Mouse (Mus musculus): ENCODE results near the gene Afm.
A peak's percentile ranks its signal among the peaks of the same experiment; 100 is the strongest.

Gene Afm

DNA sequence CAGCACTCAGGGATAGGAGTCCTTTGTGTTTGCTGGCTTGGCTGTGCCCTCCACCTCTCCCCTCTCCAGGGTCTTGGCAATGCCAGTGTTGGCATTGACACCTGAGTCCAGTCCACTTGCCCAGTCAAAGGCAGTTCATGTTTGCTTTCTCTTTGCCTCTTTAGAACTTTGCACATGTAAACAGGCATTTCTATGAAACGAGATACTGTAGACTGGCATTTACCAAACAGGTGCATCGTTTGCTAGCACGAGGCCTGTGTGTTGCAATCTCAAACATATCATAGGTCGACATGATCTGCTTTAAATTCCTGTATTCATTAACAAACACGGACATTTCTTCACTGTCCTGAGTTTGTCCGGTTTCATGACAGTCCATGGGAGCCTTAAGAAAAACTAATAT is 42.0 kb downstream of the Afm start, which contains the start of gene 5830473C10Rik:
TSS of gene 5830473C10Rik (plus strand) at position 365 of the 400 bp plus-strand sequence.
- DNase-seq: no peak

DNA sequence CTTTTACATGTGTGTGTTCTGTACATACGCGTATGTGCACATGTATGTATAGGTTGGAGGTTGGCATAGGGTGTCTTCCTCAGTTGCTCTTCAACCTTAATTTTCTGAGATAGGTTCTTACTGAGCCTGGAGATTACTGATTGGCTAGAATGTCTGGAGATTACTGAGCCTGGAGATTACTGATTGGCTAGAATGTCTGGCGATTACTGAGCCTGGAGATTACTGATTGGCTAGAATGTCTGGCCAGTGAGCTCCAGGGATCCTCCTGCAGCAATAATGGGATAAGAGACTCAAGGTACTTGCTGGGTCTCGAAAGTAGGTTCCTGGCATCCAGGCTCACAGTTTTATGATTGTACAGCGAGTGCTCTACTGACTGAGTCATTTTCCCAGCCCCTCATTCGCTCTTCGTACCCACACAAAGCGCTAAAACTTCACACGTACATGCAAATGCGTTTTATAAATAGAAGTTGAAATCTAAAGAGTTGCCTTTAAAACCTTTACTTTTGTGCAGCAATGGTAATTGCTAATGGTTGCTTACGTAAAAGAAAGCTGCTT is 43.1 kb downstream of the Afm start:
- peak; percentile 33 for DNase-seq

DNA sequence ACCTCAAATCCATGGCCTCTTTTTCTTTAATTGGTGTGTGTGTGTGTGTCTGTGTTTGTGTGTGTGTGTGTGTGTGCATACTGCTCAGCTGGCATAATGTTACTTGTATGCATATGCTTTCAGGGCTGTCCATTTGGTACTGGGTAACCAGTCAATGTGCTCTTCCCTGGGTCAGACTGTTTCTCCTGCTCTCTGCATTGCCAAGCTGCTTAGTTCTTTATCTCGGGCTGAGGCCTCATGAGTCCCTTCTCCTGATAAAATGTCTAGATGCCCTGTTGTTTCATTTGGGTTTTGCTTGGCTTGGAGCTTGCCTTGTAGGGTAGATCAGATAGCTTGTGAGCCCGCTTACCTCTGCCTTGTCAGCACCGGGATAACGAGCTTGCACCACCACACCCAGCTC is 44.1 kb downstream of the Afm start:
- no peak for DNase-seq

DNA sequence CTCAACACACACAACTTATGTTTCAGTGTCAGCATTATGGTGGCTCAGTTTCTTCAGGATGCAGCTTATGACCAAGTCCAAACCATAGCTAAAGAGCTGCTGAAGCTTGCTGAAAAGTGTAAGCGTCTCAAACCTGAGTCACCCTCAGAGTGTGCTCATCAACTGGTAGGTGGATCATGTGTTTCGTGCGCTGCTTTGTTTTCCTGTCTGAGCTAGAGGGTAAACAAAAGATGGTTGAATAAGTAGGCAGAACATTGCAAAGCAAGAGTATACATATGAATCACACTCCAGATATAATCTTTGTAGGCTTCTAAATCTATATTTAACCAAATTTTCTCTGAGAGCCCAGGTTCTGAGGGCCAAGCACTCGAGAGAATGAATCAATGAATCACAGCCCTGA is 45.4 kb downstream of the Afm start:
- DNase-seq: no peak

DNA sequence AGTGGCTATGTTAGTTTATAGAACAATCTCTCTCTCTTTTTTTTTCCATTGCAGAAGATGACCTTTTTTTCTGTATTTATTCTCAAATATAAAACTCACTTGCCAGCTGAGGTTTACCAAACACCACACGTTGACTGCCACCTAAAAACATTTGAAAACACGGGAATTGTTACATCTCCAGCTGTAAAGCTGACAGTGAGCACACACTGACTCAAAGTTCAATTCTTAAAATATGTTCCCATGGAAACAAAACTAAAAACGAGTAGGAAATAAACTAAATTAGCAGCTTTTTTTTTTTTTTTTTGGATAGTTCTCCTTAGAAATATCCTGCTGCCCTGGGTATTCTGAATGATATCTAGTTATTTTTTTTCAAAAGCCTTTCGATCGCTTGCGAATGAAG is 46.5 kb downstream of the Afm start:
- DNase-seq: no peak

DNA sequence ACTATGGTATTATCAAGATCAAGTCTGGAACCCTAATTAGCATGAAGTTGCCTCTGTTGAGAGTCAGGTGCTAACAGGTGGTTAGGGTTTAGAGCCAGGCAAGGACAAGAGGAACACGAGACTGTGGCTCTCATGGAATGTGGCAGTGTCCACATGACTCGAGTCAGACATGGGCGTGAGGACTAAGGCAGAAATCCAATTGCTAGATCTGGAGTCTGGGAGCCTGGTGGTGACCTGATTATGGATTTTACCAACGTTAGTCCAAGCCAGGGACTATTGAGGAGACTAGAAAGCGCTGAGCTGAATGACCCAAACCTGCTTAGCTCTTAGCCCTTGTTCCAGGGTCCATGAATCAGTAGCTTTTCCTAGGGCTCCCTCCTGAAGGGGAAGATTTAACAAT is 49.1 kb downstream of the Afm start:
- no peak for DNase-seq

DNA sequence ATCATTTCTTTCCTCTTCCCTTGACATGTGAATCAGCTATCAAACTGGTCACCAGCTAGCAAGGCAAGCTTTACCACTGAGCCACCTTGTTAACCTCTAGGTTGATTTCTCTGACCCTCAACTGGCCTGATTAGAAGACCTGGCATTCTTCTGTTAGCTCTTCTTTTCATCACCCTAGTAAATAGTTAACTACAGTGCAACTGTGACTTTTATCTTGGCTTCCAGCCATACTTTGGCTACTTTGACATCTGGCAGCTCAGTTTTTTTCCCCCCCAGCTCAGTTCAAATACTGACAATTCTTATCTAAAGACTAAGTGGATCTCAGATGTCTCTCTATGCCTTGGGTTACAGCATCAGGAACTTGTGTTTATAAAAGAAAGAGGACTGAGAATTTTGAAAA is 49.6 kb downstream of the Afm start:
- no peak for DNase-seq

DNA sequence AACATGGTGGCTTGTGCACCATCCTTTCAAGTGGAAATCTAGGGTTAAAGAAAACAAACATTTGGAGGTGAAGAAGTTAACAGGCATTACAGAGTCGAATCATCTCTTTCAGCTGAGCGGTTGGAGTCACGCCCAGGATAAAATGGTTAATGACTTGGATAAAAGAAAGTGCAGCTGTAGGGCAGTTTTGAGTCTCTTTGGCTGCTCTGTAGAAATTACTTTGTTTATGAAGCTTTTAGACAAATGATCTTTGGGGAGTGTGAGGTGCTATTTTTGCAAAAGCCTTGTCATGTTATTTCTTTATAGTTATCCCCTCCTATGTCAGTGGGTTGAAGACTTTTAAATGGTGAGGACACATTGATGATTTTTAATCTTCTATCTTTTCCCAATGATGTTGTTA is 52.5 kb downstream of the Afm start:
- no peak for DNase-seq

DNA sequence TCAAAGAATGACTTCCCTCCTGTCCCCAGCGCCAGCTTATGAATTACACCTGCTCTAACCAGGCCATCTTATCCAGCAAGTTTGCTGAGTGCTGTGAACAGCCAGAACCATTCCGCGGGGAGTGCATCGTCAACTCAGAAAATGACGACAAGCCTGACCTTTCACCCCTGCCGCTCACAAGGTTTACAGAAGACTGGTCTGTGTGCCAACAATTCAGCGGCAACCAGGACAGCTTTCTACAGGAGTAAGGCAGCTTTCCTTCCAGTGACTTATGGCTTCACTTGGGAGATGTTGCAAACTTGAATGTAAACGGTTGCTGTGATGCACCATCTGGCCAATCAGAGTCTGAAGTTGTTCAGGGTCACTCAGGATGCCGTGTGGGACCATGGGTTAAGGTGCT is 59.0 kb downstream of the Afm start:
- no peak for DNase-seq

DNA sequence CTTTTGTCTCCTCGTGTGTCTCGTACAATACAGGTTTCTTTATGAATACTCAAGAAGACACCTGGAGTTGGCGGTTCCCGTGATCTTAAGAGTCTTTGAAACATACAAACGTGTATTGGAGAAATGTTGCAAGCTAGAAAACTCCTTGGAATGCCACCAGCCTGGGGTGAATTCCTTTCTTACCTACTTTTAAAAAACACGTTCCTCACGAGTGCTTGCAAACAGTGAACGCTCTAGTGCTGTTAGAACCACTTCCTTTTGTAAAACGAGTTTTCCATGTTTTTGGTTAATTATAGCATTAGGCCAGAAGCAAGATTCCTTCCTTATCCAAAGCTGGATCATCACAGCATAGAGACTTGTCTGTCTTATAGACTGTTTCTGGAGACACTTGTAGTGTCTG is 60.8 kb downstream of the Afm start:
- no peak for DNase-seq

DNA sequence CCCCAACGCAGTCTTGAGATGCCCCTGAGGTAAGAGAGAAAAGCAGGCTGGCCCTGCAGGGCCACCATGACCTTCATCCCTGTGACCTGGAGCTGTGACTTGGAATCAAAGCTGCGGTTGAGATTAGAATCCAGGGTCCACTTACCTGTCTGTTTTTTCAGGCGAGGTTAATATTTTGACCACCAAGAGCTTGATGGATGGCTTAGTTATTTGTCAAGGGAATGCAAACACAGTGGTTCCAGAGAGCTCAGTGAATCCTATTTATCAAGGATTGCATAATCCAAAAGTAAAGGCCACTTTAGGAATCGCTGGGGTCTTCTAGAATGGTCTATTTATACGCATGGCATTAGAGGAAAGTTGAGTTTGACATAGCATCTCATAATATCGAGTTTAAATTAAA is 63.4 kb downstream of the Afm start:
- no peak for DNase-seq

DNA sequence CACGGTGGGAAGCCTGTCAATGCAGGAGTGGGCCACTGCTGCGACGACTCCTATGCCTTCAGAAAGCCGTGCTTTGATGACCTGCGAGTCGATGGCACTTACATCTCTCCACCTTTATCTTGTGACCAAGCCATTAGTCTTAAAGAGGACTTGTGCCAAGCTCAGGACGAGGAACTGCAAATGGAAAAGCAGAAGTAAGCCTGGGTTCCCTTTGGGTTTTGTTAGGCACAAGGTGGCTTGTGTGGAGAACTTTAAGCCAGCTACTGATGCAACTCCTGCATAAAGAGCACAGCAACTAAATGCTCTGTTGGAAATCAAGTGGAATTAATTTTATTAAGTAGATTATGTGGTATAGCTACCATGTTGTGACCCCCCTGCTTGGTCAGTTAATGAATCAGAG is 66.1 kb downstream of the Afm start:
- no peak for DNase-seq

DNA sequence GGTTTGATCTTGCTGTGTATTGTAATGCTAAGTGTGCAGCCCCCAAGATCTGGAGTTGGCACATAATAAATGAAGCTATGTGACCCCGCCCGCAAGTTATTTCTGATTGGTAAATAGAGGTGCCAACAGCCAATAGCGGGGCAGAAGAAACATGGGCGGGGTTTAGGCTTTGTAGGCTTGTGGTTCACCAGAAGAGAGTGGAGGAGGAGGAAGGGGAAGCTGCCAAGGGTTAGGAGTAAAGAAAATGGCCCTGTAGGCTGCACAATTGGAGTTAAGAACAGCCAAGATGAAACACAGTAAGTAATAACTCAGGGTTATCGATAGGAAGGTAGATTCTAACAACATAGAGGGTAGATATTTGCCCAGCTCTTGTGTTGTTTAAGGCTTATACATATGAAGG is 67.8 kb downstream of the Afm start:
- DNase-seq: no peak

DNA sequence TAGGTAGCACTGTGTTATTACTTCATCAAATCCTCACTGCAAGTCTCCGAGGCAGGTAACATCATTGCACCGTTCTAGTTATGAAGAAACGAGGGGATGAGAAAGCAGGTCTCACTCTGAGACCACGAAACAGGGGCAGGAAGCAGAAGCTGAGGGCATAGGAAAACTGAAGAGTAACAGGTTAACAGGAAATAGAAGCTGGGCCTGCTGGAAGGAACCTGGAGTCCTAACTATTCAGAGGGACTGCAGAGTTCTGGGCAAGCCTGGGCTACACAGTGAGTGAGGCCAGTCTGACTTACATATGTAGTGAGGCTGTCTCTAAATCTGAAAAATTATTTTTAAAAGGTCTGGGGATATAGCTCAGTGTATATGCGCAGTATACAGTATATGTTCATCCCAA is 69.4 kb downstream of the Afm start:
- no peak for DNase-seq

DNA sequence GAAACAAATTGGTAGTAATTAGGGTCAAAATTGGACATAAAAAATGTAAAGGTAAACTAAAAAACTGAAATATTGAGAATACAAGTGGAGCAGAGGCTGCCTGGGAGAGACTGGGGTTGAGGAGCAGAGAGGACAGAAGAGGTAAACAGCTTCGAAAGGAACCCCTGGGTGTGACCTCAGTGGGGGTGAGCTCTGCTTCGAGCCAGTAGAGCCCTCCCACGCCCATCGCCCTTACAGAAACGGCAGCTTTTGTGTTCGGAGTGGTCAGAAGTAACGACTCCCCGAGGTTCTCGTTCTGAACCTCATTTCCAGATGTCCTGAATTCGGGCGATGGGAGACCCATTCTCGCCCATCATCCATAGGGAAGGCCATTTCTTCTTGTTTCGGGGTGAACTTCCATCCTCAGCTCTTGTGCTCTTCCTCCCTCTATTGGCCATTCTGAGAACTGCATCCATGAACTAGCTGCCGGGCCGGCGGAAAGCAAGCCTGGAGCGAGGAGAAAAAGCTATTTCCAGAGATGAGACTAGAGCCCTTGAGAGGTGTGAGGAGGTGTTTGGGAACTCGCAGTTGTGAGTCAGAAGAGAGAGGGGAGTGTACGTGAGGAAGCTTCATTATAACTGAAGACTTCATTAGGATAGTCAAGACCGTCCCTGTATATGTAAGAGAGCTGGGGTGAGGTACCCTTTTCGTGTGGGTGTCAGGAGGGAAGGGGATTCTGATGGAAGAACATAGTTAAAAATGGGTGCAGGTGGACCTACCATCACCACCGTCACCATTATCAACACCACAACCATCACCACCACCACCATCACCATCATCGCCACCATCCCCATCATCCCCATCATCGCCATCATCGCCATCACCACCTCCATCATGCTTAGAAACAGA is 70.2 kb downstream of the Afm start:
- DNase-seq: peak; percentile 82

DNA sequence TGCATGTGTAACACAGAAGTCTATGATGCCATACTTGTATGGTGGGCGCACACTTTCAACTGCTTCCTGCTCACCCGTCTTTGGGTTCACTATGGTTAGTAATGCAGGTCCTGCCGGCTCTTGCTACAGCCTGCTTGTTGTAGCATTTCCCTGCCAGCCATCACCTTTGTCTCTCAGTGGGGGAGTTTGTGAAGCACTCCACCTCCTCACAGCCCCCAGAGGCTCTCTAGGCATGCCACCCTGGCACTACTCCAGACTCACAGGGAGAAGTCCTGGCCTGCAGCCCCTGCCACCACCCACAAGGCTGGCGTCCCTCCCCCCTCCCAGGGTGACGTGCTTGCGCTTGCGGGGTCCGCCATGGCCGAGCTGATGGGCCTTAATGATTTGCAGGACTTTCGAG is 71.9 kb downstream of the Afm start:
- DNase-seq: no peak

DNA sequence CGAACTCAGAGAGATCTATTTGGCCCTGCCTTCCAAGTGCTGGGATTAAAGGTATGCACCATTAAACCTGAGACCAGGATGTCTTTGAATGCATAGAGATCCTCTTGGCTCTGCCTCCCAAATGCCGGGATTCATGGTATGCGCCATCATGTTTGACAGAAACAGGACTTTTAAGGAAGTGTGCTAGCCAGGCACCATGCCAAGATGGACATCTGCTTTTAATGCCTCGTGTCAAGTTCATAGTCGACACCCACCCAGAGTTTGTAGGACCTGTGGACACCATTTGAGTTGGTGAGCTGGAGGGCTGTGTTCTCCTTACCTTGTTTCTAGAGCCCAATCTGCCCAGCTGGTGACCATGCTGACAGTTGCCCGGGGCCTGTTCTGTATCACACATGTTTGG is 73.2 kb downstream of the Afm start:
- no peak for DNase-seq

DNA sequence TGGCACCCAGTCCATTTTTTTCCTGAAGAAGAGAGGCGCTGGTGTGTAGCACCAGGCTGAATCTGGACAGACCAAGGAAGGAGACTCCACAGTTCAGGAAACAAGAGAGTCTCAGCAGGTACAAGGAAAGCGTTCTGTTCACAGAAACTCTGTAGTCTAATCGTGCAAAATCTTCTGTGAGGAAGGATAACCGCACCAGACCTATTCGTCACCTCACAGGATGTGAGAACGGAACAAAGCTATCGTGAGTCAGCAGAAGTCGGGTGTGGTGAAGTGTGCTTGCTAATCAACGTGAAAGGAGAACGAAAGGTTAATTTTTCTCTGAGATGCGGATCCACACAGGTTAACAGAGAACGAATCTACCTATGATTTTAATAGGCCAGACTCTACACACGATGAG is 76.2 kb downstream of the Afm start:
- DNase-seq: no peak

DNA sequence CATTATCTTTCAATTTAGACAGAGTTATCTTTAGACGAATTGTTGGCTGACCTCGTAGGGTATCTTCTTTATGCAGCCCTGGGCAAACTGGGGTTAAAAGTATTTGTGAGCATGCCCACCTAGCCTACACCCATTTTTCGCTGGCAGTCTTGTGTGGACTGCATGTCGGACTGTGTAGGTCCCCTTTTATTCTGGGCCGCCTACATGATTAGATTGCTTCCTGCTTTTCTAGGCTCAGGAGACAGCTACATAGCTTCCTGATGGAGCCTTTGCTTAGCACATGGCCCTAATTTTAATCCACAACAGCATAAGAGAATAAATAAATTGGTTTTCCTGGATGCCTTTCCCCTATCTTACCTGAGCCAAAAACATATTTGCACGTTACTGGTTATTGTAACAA is 77.4 kb downstream of the Afm start:
- no peak for DNase-seq

DNA sequence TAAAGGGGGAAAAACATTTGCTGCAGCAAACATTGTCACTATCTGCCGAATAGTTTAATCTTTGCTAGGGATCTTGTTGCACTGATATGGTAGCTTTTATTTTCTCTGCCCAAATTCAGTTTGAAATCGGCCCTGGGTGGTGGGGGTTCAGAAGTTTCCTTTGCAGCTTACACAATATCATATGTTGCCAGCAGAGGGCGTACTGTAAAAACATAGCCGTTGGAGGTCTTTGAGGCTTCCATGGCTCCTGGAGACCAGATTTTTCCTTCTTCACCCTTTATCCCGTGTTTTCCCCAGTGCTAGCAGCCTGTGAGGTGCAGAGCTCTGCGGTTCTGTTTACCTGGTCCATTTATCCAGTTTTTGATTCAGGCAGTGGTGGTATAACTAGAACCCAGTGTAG is 82.7 kb downstream of the Afm start:
- DNase-seq: peak; percentile 19
